Mouse (Mus musculus) layer of hippocampus, postnatal 25 days (tissue): ENCODE measurements around the gene Scrn2. TPM values are rescaled to one million over a fixed set of nuclear protein-coding genes. Genes with fewer than 3 reads are reported as not detected.

Source experiments
- DNase-seq, 2 experiments: peaks; one replicate each; pipeline ENCODE4 v3.0.0; 2022; ENCODE audit warnings: mixed read lengths in 2 of 2, low spot score in 1 of 2; ENCODE audit errors: extremely low spot score in 1 of 2
- total RNA-seq, 2 experiments: library from RNA; stranded (reverse); gene quantifications; 2 replicates each; pipeline ENCODE4 v1.2.3; 2021

The Scrn2 gene
- 1 to 10 TPM; 4.0 to 4.2 TPM for total RNA-seq

- DNase-seq = peak; percentile 80 to 85
Observed at GRCm38 (mm10) chr11:97029686-97030417, at the start of gene Scrn2. Scrn2 (plus strand) TSS chr11:97029938.

DNA sequence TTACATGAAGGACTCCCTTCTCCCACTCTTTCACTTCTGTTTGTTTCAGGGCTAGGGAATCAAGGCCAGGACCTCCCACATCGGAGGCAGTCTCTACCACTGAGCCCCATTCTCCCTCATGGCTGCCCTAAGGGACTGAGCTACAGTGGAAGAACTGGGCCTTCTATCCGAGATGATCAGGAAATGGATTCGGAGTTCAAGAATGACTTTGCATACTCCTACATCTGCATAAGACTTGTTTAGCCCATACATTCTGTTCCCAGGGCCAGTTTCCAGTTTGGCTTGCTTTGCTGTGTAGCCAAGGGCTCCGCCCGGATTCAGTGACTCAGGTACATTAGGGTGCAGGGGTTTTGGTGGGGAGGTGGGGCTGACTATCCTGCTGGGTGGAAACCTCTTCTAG, 49.7 kb upstream of the Scrn2 start:
- no peak for DNase-seq

GRCm38 (mm10) chr11:96981461-96981860, 48.3 kb upstream of the Scrn2 start:
- DNase-seq = no peak

DNA sequence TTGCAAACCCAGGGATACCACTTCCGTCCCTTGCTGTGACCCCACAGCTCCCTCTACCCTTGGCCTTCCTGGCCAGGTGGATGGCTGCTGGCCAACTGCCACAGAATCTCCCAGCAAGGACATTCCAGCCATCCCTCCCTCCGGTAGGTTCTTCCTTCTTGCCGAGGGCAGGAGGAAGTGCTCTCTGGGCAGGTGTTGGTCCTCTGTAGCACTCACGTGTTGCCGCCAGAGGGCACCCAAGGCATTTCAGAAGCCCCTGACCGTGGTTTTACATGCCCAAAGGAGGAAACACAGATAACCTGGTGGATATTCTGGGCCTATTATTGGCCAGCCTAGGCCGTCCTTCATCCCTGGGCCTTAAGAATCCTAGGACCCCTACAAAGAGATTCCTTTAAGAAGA, 47.4 kb upstream of the Scrn2 start:
- DNase-seq = peak; percentile 78 to 85

DNA sequence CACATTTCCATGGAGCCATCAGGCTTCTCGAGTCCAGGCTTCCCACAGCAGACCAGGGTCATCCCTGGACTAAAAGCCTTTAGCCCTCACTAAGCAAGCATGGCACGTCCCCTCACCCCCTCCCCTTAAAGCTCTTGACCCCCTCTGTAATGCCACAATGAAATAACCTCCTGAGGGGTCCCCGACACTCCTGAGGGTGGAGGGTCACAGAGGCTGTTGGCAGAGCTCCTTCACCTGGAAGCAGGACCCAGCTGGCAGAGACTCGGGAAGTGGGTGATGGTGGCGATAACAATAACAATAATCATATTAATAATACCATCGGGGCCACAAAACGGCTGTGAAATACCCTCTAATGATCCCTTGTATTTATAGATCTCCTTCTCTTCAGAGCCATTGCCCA, 46.9 kb upstream of the Scrn2 start, which contains the start of gene Sp2:
Gene Sp2 (minus strand): TSS at position 101 of the 400 bp plus-strand sequence.
- no peak for DNase-seq

DNA sequence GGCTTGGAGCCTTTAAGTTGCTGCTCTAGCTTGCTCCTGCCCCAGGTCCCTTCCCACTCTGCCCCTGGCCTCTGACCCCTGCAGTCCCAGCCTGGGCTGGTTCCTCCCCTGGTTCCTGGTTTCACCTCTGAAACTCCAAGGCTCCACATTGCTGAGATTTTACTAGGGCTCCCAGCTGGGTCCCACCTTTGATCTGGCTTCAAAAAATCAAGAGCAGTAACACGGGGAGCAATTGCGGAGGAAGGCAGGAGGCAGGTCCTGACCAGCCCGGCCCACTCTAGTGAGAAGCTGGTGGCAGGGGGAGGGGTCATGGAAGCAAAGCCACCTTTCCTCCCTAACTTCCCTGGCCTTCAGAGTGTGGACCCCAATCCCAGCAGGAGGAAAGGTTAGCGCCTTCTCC, 44.8 kb upstream of the Scrn2 start:
- no peak for DNase-seq

DNA sequence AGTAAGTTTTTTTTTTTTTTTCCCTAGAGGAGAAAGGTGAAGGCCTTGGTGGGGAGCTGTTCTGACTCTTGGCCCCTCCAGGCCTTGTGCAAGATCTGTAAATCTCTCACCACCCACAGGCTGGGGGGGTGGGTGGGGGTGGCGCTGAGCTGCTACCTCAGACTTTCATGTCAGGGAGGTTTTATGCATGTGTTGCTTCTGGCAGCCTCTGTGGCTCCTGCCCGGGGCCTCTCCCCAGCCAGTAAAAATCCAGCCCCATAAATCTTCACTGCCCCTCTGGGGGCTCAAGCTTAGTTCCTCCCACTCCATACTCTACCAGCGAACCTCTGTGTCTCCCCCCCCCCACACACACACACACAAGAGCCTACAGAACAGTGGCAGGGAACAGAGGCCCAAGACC, 43.3 kb upstream of the Scrn2 start:
- DNase-seq = no peak

GRCm38 (mm10) chr11:96987873-96988655, 41.7 kb upstream of the Scrn2 start:
- no peak for DNase-seq

DNA sequence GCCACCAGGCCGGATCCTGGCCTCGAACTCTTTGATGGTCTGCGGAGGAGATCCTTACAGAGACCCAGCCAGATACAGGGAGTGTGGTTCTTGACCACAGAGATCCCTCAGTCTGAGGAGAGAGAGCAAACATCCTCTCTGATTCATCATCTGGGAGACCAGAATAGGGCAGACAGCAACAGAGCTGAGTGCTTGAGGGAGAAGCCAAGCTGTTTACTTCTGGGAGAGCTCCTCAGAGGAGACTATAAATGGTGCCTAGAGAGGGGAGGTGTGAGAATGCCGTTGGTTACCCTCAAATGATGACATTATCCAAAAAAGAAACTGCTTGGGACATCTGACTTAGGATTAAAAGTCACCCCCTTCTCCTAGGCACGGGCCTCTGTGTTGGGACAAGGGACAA, 38.2 kb upstream of the Scrn2 start:
- no peak for DNase-seq

DNA sequence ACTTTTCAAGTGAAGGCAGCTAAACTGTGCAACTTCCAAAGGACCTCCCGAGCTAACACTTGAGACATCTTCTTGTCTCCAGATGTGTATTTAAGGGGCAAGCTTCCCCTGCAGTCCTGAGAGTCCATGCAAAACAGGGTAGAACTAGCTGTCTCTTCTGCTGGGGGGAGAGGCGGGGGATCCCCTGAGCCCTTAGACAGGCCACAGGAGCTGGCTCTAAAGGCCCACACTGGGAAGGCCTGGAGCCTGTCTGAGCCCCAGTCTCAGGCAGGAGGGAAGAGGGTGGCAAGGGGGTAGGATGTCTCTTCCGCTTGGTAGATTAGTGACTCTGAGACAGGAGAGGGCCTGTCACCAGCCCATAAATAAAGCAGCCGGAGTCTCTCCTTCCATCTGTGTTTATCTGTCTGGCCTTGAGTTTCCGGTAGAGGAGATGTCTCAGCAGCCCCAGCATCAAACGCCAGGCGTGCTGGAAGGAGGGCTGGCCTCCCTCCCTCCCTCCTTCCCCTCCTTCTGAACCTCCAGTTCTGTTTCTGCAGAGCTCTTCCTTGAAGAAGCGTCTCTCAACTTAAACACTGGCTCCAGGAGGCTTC, 36.9 kb upstream of the Scrn2 start:
- no peak for DNase-seq

- no peak for DNase-seq
Observed at GRCm38 (mm10) chr11:96995031-96995430, 34.7 kb upstream of the Scrn2 start.

- no peak for DNase-seq
Observed at GRCm38 (mm10) chr11:96995836-96996772, 33.6 kb upstream of the Scrn2 start.

DNA sequence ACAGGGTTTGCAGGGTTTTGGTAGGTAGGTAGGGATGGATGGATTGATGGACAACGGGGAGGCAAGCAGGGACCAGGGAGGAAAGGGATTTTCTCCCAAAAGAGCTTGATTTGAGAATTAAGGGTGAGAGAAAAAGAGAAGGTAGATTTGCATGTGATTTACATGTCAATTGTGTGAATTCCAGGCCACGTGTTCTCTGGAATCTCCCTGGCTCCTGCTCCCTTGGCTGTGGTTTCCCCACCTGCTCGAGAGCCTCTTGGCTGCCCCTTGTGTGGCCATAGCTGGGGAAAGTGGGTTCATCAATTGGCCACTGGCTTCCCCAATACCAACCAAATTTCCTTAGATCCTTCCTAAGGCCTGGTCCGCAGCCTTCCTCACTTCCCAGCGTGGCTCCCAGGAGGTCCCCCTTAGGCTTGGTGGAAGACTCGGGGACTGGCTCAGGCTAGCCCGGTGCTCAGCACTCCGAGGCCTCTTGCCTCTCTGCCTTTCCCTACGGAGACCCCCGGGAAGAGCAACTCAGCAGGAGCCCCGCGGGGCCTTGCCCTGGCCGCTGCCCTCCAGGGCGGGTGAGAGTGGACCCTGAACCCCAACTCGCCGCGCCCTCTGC, 32.9 kb upstream of the Scrn2 start:
- no peak for DNase-seq

DNA sequence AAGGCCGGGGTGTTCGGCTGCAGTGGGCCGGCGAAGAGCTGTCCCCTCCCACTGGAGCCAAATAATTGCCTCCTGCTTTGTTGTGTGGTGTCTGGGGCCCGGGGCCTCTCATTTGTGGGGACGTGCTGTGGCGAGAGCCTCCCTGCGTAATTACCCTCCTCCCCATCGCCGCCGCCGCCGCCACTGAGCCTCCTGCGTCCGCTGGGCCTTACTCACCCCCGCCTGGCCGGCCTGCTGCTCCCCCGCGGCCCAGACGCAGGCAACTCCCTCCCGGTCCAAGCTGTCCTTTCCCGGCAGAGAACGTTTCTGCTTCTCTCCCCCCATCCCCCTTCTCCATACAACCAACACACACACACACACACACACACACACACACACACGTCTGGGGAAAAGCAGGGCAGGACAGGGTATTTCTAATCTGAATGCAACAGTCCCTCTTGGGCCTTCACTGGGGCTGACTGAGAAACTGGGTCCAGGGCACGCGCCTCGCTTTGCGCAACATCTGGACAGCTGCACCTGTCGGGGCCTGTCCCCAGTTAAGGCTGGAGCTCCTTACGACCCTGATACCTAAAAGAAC, 32.3 kb upstream of the Scrn2 start:
- DNase-seq = peak in 1 of 2 experiments; percentile 33

- DNase-seq = no peak
Observed at GRCm38 (mm10) chr11:97003170-97003569, 26.6 kb upstream of the Scrn2 start.

GRCm38 (mm10) chr11:97007093-97007794, 22.5 kb upstream of the Scrn2 start:
- DNase-seq = no peak

DNA sequence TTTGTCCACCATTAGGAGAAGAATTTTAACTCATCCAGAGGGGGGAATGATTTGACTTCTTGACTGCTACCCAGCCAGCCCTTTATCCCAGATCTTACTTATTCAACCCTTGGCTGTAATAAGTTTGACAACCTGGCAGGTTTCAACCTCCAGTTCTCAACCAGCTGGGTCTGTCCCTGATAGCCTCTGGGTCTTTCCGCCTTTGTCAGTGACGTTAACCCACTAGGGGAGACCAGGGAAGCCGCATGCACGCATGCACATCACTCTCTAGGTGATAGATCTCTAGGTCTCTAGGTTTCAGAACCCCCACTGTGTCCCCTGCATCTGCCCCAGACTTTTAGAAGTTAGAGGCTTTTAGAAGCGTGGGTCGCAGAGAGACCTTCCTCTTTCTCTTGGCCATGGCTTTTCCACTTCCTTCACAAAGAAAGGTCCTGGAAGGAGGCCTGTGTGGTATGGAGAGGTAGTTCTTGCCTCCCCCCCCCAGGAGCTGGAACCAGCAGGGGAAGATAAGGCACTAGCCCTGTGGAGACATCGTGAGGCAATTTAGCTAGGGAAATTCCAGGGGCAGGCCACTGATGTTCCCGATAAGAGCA, 20.4 kb upstream of the Scrn2 start:
- no peak for DNase-seq

- no peak for DNase-seq
Observed at GRCm38 (mm10) chr11:97013121-97013670, 16.5 kb upstream of the Scrn2 start, which contains the start of gene Sp6. Sp6 (plus strand) TSS chr11:97013394.
